Mouse (Mus musculus) cerebellum, postnatal 10 days (tissue): ENCODE data around the gene Scrt2.

ENCODE experiments used
- DNase-seq, 2 experiments: peaks; one replicate each; pipeline ENCODE4 v3.0.0; 2021; ENCODE audit warnings: mixed read lengths in 2 of 2

Scrt2 gene

DNA sequence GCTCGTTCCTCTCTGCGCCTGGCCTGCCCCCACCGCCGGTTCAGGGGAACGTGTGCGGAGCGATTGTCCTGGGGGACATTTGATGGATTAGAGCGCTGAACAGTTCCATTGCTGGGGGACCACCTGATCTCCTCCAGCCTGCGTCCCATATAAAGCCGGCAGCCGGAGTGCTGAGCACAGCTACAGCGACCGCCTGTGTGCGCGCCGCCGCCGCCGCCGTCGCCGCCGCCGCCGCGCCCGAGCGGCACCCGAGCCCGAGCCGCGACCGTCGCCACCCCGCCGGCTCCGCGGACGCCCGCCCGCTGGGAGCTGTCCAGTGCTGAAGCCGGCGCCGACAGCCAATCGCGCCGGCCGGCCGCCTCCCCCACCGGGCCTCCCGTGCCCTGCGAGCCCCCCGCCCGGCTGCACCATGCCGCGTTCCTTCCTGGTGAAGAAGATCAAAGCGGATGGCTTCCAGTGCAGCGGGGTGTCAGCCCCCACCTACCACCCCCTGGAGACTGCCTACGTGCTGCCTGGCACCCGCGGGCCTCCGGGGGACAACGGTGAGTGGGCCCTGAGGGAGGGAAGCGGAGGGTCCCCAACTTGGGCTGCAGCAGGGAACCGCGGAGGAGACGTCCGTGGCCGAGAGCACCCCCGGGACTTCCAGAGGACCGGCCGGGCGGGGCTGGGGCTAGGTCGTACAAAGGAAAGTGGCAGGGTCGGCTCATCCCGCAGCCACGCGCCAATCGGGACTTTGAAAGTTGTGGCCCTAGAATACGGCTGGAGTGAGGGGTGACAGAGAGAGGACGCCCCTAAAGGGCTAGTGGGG lies 516 bp downstream of the Scrt2 start:
- peak; percentile 80 to 86 for DNase-seq

- DNase-seq: peak; percentile 65 to 66
Observed at GRCm38 (mm10) chr2:152082456-152083285, 1.3 kb downstream of the Scrt2 start.

- no peak for DNase-seq
Observed at GRCm38 (mm10) chr2:152083411-152083810, 2.1 kb downstream of the Scrt2 start.

DNA sequence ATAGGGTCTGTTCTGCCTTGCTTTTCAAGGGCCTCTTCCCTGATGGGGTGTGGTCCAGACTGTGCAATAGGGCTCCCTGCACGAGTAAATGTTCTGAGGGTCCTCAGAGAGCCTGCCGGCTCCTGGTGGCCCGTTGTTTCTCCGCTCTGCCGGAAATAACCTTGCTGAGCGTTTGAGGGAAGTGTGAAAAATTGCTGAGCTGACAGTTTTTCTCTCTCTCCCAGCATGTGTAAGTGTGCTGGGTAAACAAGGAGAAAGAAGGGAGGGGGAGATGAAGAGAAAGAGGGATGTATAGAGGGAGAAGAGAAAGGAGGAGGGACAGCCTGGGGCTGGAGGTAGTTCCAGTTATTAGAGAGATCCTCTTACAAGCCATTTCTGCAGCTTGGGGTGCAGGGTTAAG lies 3.0 kb downstream of the Scrt2 start:
- no peak for DNase-seq

- peak in 1 of 2 experiments; percentile 13 for DNase-seq
Observed at GRCm38 (mm10) chr2:152085414-152085813, 4.1 kb downstream of the Scrt2 start.

- DNase-seq: peak; percentile 52 to 59
Observed at GRCm38 (mm10) chr2:152086451-152086850, 5.1 kb downstream of the Scrt2 start.

- peak; percentile 58 to 60 for DNase-seq
Observed at GRCm38 (mm10) chr2:152087111-152087510, 5.8 kb downstream of the Scrt2 start.

DNA sequence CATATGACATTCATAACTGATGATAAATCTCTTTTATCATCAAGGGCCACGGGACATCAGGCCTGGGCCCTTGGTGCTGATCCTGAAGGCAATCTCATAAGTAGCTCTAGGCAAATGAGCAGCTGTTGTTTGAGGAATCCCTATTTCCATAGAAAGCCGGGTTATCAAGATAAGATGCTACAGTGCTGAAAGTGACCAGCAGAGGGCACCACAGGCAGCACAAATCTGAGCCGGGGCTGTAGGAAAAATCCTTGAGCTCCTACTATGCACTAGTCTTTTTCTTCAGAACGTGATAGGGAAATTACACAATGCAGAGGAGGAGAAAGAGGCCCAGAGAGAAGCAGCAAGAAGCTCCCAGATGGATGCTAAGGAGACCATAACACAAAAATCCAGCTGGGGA lies 7.7 kb downstream of the Scrt2 start:
- DNase-seq: peak; percentile 85 to 91

DNA sequence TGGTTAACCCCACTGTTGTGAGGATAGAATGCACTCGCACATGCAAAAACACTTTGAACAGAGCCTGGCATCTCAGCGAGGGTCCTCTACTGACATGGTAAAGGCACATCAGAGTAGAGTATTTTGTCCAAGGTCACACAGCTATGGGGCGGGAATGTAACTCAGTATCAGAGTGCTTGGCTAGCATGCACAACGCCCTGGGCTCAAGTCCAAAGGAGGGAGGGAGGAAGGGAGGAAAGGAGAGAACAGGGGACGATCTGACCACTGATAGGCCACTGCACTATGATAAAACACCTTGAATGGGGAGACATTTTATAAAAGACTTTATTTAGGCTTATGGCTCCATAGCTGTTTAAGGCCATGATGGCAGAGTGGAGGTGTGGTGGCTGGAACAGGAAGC lies 8.3 kb downstream of the Scrt2 start:
- DNase-seq: peak; percentile 69 to 74

DNA sequence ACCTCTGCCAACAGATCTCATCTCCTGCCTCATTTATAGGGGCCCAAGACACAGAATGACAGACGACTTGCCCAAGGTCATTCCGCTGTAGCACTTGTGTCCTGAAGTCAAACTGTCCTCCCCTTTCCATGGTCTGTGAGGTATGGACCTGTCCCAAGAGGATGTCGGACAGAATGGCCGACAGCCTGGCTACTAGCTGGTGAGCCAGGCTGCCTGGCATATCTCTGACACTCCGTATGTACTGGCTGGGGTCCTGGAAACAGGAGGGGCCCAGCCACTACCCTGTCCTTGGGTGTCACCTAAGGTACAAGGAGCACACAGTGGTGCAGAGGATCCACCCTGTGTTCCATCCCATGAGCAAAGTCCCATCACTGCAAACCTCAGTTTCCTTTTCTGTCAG lies 9.2 kb downstream of the Scrt2 start:
- peak; percentile 59 to 74 for DNase-seq

- DNase-seq: peak; percentile 57 to 65
Observed at GRCm38 (mm10) chr2:152091342-152092056, 10.2 kb downstream of the Scrt2 start.

GRCm38 (mm10) chr2:152092927-152093326 lies 11.6 kb downstream of the Scrt2 start:
- DNase-seq: peak; percentile 56 to 57

- peak; percentile 65 to 66 for DNase-seq
Observed at GRCm38 (mm10) chr2:152093356-152093792, 12.0 kb downstream of the Scrt2 start.

DNA sequence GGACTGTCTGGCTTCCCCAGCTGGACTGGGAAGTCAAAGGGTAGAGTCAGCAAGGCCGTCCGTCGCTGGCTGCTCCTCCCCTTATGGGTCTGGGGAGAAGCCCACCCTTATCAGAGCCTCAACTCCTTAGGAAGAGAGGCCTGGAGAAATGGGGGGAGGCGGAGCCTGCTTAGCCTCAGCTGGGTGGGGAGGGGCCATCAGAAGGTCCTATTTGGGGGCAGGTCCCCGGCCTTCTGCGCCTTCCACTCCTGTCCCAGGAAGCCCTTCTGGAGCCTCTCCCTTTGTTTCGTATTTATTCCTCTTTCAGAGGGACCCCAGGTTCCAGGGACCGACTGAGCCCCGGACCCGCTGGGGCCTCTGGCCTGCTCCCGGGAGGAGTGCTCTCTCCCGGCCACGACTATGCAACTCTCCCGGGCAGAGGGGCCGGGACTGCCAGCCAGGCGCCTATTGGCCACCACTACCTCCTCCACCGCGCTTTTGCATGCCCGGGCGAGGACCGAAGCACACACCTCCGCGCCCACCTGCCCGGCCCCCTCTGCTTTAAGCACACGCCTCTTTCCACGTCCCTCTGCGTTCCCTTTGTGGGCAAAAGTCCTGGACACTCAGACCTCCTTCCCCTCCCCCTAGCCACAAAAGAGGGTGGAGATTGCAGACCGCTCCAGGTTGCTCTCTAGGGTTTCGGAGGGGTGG lies 13.7 kb downstream of the Scrt2 start:
- peak in 1 of 2 experiments; percentile 44 for DNase-seq

DNA sequence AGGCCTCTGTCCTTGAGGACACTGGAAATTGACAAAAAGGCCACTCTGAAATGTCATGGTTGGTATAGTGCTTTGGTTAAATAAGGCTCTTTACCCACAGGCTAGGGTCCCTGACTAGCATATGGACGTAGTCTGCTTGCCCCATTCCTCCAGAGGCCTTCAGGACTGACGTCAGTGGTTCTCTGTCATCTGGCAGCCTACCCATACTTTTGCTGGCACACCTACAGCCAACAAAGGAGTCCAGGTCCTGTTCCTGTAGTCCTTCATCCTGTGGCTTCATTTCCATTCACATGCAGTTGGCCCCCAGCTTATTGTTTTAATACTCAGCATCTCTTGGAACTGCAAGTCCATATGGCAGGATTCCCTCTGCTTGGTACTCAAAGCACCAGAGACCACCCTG lies 15.6 kb downstream of the Scrt2 start:
- peak; percentile 73 to 80 for DNase-seq

- peak; percentile 67 to 75 for DNase-seq
Observed at GRCm38 (mm10) chr2:152097916-152098315, 16.6 kb downstream of the Scrt2 start.

DNA sequence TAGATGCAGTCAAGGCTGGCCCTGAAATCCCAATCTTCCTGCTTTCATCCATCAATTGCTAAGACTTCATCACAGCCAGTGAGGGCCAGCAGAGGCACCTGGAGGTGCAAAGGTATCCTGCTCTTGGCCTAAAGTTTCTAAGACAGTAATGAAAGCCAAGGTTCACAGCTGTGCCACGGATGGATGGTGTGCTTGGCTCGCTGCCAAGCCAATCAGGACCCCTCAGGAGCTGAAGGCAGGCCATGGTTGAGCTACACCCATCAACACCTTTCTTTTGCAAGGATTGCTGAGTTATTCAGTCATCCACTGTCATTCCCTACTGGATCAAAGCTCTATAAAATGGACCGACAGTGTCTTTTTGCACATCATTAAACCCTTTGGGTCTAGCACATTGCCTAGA lies 18.2 kb downstream of the Scrt2 start:
- peak in 1 of 2 experiments; percentile 47 for DNase-seq

DNA sequence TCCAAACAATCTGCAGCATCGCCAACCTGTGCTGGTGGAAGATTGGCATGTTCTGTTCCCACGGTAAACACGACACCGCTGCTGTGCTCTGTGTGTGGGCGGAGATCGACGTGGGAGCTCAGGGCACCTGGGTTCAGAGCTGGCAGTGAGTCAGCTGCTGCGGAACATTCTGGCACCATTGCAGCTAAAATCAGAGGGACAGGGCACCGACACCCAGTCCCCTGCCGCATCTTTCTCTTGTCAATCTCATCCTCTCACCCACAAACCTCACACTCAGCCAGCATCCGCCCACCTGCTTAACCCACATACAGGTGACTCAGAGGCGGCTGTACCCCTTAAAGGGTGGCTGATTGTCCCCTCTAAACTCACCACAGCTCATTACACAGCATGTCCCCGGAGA lies 20.4 kb downstream of the Scrt2 start:
- DNase-seq: peak in 1 of 2 experiments; percentile 65

DNA sequence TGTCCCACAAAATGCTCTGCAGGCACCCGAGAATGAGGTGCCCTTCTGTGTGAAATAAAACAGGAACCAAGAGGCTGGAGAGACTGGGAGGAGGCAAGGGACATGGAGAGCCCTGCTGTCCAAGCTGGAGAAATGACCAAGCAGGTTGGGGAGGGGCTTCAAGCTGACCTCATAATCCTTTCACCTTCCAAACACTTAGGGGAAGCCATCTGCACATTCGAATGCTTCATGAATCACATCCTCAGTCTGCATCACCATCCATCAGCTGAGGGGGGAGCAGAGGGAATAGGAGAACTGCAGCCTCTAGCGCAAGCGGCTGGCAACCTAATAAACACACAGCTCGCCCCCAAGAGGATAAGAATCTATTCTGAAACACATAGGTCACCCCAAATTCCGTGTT lies 21.0 kb downstream of the Scrt2 start:
- DNase-seq: peak; percentile 67 to 71

DNA sequence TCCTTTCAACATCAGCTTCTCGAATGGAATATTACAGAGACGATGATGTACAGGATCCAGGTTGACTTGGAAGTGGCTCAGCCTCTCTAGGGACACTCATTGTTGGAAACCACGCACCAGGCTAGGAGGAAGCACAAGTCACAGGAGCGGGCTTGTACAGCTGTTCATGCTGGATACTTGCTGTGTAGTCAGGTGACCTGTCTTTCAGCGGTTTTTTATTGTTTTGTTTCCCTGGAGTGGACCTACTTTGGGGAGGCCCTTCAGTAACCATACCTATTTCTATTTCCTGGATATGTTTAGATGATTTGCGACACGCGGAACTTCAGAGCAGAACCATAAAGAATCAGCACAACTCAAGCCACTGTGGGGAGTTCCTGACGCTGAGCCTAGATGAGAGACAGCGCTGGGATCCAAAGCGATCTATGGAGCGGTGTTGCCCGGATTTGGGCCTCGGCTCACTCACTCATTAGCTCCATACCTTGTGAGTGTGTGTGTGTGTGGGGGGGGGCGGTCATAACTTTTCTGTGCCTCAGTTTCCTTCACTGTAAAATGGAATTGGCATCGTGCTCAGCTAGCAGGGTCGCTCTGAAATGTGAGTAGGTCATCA lies 23.5 kb downstream of the Scrt2 start:
- no peak for DNase-seq

DNA sequence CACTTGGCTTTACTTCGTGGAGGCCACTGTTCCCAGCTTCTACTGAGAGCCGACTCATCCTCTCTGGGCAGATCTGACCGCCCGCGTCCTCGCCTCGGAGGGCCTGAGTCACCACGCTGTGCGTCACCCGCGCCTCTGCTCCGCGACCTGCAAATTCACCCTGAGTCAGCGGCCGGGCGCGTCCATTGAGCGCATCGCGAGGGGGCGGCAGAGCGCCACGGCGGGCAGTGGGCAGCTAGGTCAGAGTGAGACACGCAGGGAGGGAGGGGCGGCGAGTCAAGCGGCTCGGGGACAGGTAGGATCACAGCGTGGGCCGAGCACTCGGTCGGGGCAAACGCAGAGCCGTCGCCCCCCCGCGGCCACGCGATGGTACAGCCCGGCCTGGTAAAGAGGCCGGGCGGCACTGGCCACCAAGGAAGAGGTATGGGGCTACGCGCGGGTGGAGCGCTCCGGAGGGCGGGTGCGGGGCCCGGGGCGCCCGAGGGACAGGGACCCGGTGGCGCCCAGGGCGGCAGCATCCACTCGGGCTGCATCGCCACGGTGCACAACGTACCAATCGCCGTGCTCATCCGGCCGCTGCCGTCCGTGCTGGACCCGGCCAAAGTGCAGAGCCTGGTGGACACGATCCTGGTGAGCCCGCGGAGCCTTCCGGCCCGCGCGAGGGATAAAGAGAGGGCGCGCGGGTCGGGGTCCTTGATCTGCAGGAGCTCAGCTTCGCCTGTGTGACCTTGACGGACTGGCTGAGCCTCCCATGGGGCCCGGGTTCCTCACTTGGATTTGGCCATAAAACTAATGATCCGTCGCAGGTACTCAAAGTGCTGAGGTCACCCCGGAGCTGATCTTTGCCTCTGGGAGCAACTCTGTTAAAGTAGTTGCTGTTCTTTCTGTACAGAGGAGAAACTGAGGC lies 24.2 kb downstream of the Scrt2 start, which contains the start of gene Srxn1:
Srxn1 (plus strand) TSS at position 199 of the 907 bp plus-strand sequence.
- DNase-seq: peak; percentile 92 to 93
